Mouse (Mus musculus) liver, postnatal 0 days (tissue): Measurements from ENCODE around the gene Zdhhc3. TPM values are rescaled to one million over a fixed set of nuclear protein-coding genes. Genes with fewer than 3 reads are reported as not detected.

Experiments
- ATAC-seq: fragments of 200-750 bp; cut with Nextera tagmentation; 2 replicates; pipeline ENCODE4 v1.8.0; 2017; ENCODE audit warnings: mild to moderate bottlenecking, moderate library complexity
- DNase-seq: peaks from one replicate; pipeline ENCODE4 v3.0.0-alpha.2; 2016
- H3K27ac ChIP-seq: fragments of 300-500 bp; sonication (generic); 2 replicates; pipeline ENCODE4 v1.5.1; 2014; ENCODE audit warnings: antibody characterized with exemption, moderate library complexity, mild to moderate bottlenecking, low read depth
- H3K27me3 ChIP-seq: fragments of 300-500 bp; sonication (generic); 2 replicates; pipeline ENCODE4 v1.6.1; 2014; ENCODE audit warnings: low read length, control low read depth, mixed read lengths; ENCODE audit not compliant: insufficient read depth
- H3K36me3 ChIP-seq: fragments of 300-500 bp; sonication (generic); replicated peaks from 2 replicates; pipeline ENCODE4 v1.6.1; 2014; ENCODE audit warnings: mild to moderate bottlenecking, control low read depth, low read length, moderate library complexity, mixed read lengths; ENCODE audit not compliant: insufficient read depth
- H3K4me1 ChIP-seq: fragments of 300-500 bp; sonication (generic); 2 replicates; pipeline ENCODE4 v1.6.1; 2014; ENCODE audit warnings: antibody characterized with exemption, mild to moderate bottlenecking, control low read depth; ENCODE audit not compliant: insufficient read depth
- H3K4me2 ChIP-seq: fragments of 300-500 bp; sonication (generic); 2 replicates; pipeline ENCODE4 v1.6.1; 2014; ENCODE audit warnings: low read depth, mild to moderate bottlenecking, low read length, moderate library complexity, mixed read lengths
- H3K4me3 ChIP-seq: fragments of 300-500 bp; sonication (generic); 2 replicates; pipeline ENCODE4 v1.5.1; 2014; ENCODE audit warnings: low read depth, low read length
- H3K9ac ChIP-seq: fragments of 300-500 bp; sonication (generic); replicated peaks from 2 replicates; pipeline ENCODE4 v1.6.1; 2014; ENCODE audit warnings: mild to moderate bottlenecking, moderate library complexity
- H3K9me3 ChIP-seq: fragments of 300-500 bp; sonication (generic); 2 replicates; pipeline ENCODE4 v1.6.1; 2016; ENCODE audit warnings: mild to moderate bottlenecking, control low read depth, low read length, mixed read lengths
- CTCF ChIP-seq: sonication (generic); IDR thresholded peaks from 2 replicates; pipeline ENCODE4 v1.5.1; 2016; ENCODE audit warnings: antibody characterized with exemption, low read depth
- EP300 ChIP-seq: IDR thresholded peaks from 2 replicates; pipeline ENCODE4 v1.6.1; 2016; ENCODE audit warnings: antibody characterized with exemption, low read depth, mild to moderate bottlenecking
- WGBS: fragments of 180-500 bp; shearing (Covaris S2); extraction: QIAGEN DNeasy Blood & Tissue Kit; methylation state at CpG from one replicate; pipeline ENCODE4 v1.1.7; 2014; ENCODE audit not compliant: insufficient replicate concordance; 5-methylcytosine and 5-hydroxymethylcytosine counted together
- polyA plus RNA-seq: library from polyadenylated mRNA; unstranded; fragments of >200 nt; fragmentation: Nextera tagmentation; extraction: Ambion mirVana; gene quantifications from 2 replicates; pipeline ENCODE4 v1.2.1, GENCODE M21; 2015

Zdhhc3 gene
- polyA plus RNA-seq, 1 experiment from 2014 or later: 19.1 TPM

- WGBS: 72% methylated on average over 4 of the region's 4 CpGs
- no peak within 1 kb of the TSS for H3K4me3 ChIP-seq
- no peaks in the 10 kb centered on the region for H3K27me3 ChIP-seq
- no peak for TF ChIP-seq EP300
- no peak for TF ChIP-seq CTCF
- ATAC-seq (no peak), DNase-seq (no peak)
- no peak within 1 kb of the TSS for H3K9ac ChIP-seq
- no peaks in the 10 kb centered on the region for H3K9me3 ChIP-seq
- H3K36me3 ChIP-seq: no peaks in the 10 kb centered on the region
- H3K4me2 ChIP-seq: no peak within 1 kb of the TSS
- H3K4me1 ChIP-seq: peaks cover 7% of the 10 kb centered on the region; the same call in 1 of the 2 replicates
- H3K27ac ChIP-seq: no peak within 1 kb of the TSS
These were observed 78.6 kb downstream of the Zdhhc3 start, which contains the start of gene Tgm4 for GRCm38 (mm10) chr9:123034426-123034825. Tgm4 (plus strand) TSS chr9:123034726.

GRCm38 (mm10) chr9:123031496-123032246 is 81.3 kb downstream of the Zdhhc3 start:
- Histone ChIP-seq H3K4me1 (peaks cover 7% of the 10 kb centered on the region; the same call in 1 of the 2 replicates), H3K36me3 (no peaks in the 10 kb centered on the region), H3K9ac (no peak overlapping the region; the same call in 1 of the 2 replicates), H3K27me3 (no peaks in the 10 kb centered on the region), H3K4me2 (no peak overlapping the region), H3K9me3 (no peaks in the 10 kb centered on the region), H3K27ac (no peak overlapping the region), H3K4me3 (no peak overlapping the region)
- ATAC-seq (peak; percentile 45; the same call in 1 of the 2 replicates), DNase-seq (peak; percentile 45)
- TF ChIP-seq EP300: no peak
- TF ChIP-seq CTCF: no peak
- 69% methylated on average over 13 of the region's 13 CpGs for WGBS

- DNase-seq (no peak), ATAC-seq (no peak)
- H3K4me2 ChIP-seq: no peak overlapping the region
- peaks cover 5% of the 10 kb centered on the region for H3K4me1 ChIP-seq
- H3K36me3 ChIP-seq: no peaks in the 10 kb centered on the region
- H3K9me3 ChIP-seq: no peaks in the 10 kb centered on the region
- WGBS: 86% methylated on average over 2 of the region's 2 CpGs
- H3K27ac ChIP-seq: no peak overlapping the region
- H3K27me3 ChIP-seq: no peaks in the 10 kb centered on the region
- no peak for TF ChIP-seq EP300
- TF ChIP-seq CTCF: no peak
- H3K4me3 ChIP-seq: no peak overlapping the region
- no peak overlapping the region for H3K9ac ChIP-seq
These were observed 88.8 kb downstream of the Zdhhc3 start for GRCm38 (mm10) chr9:123024201-123024600.

GRCm38 (mm10) chr9:123021636-123022379 is 91.2 kb downstream of the Zdhhc3 start:
- 0 out of 2 replicates have a peak, but pooled peaks have one; percentile 11 for TF ChIP-seq CTCF
- TF ChIP-seq EP300: no peak
- H3K27me3 ChIP-seq: no peaks in the 10 kb centered on the region
- H3K27ac ChIP-seq: no peak overlapping the region; the same call in 1 of the 2 replicates
- ATAC-seq: no peak
- peak overlapping the region; percentile 87 for H3K4me2 ChIP-seq
- 0 out of 2 replicates have a peak overlapping the region, but pooled peaks have one; percentile 26 for H3K9ac ChIP-seq
- WGBS: 33% methylated on average over 18 of the region's 24 CpGs
- no peak for DNase-seq
- H3K9me3 ChIP-seq: no peaks in the 10 kb centered on the region
- peak overlapping the region; percentile 57 for H3K4me3 ChIP-seq
- H3K36me3 ChIP-seq: peaks cover 12% of the 10 kb centered on the region; the same call in 1 of the 2 replicates
- peaks cover 5% of the 10 kb centered on the region for H3K4me1 ChIP-seq

- ATAC-seq (peak; percentile 98), DNase-seq (peak; percentile 90)
- H3K9me3 ChIP-seq: no peaks in the 10 kb centered on the region
- TF ChIP-seq EP300: no peak
- no peak for TF ChIP-seq CTCF
- H3K4me3 ChIP-seq: peak within 1 kb of the TSS; percentile 57
- H3K36me3 ChIP-seq: peaks cover 18% of the 10 kb centered on the region; the same call in 1 of the 2 replicates
- H3K27ac ChIP-seq: peak within 1 kb of the TSS; percentile 95
- H3K4me2 ChIP-seq: peak within 1 kb of the TSS; percentile 87
- H3K9ac ChIP-seq: peak within 1 kb of the TSS; percentile 73
- H3K4me1 ChIP-seq: peaks cover 5% of the 10 kb centered on the region
- WGBS: under 1% methylated on average over 50 of the region's 69 CpGs
- no peaks in the 10 kb centered on the region for H3K27me3 ChIP-seq
These were observed 91.9 kb downstream of the Zdhhc3 start, which contains the start of gene Tmem42 for GRCm38 (mm10) chr9:123020995-123021631. Tmem42 (plus strand) TSS chr9:123021326.

Other genes starting within 250 kb of the Zdhhc3 start
- 8.5 and 9.4 TPM in 2 replicates for gene Zfp445, start 247.2 kb downstream of the Zdhhc3 start, polyA plus RNA-seq
- 1.2 and 1.5 TPM in 2 replicates for gene Zkscan7, start 227.5 kb downstream of the Zdhhc3 start, polyA plus RNA-seq
- 1.8 and 2.0 TPM in 2 replicates for gene Zfp105, start 190.1 kb downstream of the Zdhhc3 start, polyA plus RNA-seq
- gene 1110059G10Rik, start 162.2 kb downstream of the Zdhhc3 start, polyA plus RNA-seq: 18.7 and 20.6 TPM in 2 replicates
- 14.4 TPM in 2 replicates for gene Kif15, start 162.2 kb downstream of the Zdhhc3 start, polyA plus RNA-seq
- 13.7 and 14.8 TPM in 2 replicates for gene Tmem42, start 91.9 kb downstream of the Zdhhc3 start, polyA plus RNA-seq
- 0.13 and 0.15 TPM in 2 replicates for gene Tgm4, start 78.5 kb downstream of the Zdhhc3 start, polyA plus RNA-seq
- 48.8 and 52.1 TPM in 2 replicates for gene Exosc7, start within 50 bp of the Zdhhc3 start, polyA plus RNA-seq
- 0.28 TPM in 1 of 2 replicates, not detected in the other for gene Clec3b, start 37.7 kb upstream of the Zdhhc3 start, polyA plus RNA-seq
- 0.90 and 1.2 TPM in 2 replicates for gene Cdcp1, start 102.8 kb upstream of the Zdhhc3 start, polyA plus RNA-seq
- gene Tmem158, start 147.6 kb upstream of the Zdhhc3 start, polyA plus RNA-seq: 2.8 and 3.6 TPM in 2 replicates